Comparison of ENCODE assay signal across 9 mouse cellular contexts in the genomic region with DNA sequence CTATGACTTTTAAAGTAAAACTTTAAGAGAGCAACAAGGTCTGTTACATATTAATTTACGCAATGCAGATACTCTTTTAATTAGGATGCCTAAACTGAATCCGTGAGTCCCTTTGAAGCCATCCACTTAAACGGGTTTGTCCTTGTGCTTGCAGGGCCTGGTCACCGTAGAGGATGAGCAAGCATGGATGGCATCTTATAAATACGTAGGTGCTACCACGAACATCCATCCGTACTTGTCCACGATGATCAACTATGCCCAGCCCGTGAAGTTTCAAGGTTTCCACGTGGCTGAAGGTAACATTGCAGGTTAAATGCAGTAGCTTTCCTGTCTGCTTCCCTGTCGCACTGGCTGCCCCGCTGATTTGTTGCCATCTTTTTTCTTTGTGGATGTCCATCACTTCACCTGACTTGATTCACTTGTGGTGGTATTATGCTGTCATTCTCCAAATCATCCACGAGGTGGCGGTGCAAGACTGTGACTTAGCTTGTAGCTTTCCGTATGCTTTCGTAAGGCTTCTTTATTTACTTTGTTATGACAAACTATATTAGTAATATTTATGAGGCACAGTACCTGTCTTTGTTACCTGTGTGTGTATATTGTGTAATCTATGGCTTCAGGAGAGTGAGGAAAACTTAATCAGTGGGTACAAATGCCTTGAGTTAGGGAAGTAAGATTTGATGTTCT.
DNase-seq lines count a peak whose midpoint lies in the region; TF ChIP-seq lines count a peak whose summit lies in the region.
"Had no signal": no experiment of that assay in that cellular context is flagged by ENCODE, and none has a peak within 500 bp of the region (broad histone marks: within the 10 kb centered on the region; RNA-seq: fewer than 3 reads in every experiment).

No protein-coding gene starts in this region.

- no peak overlapping the region; the same call in 1 of the 2 replicates for H3K4me3 ChIP-seq in gastrocnemius, adult 2 months
- H3K4me3 ChIP-seq: heart, embryonic 13.5 days had no signal

- peak; percentile 37 for DNase-seq in gastrocnemius, adult 2 months
- no peak for DNase-seq in gastrocnemius, postnatal 36 days
- peak; percentile 27 for DNase-seq in urinary bladder, postnatal 25 days (ENCODE audit: low spot score)
- no peak for DNase-seq in urinary bladder, adult 2 months (ENCODE audit: low spot score)
- DNase-seq in embryo, embryonic 9.5 days (ENCODE audit: extremely low spot score): peak; percentile 31
- peak; percentile 65 for DNase-seq in kidney, postnatal 10 days
- peak; percentile 31 for DNase-seq in lung, postnatal 25 days (ENCODE audit: low spot score)
- peak; percentile 71 to 78 for DNase-seq in right cerebral cortex, adult 2 months (ENCODE audit: low spot score in 2 of 2)

- no peak overlapping the region for H3K27ac ChIP-seq in gastrocnemius, adult 2 months
- H3K27ac ChIP-seq: heart, embryonic 13.5 days had no signal

- TF ChIP-seq CTCF in gastrocnemius, adult 2 months (IDR thresholded peaks at IDR 0.05): peak; percentile 81

- intact Hi-C loops in gastrocnemius, adult 2 months (cut with DNase I): loop anchor here (2.0 kb wide), 1 partner anchor 172 kb away; no protein-coding TSS in a partner anchor
- intact Hi-C loops in gastrocnemius, postnatal 36 days (cut with DNase I): loop anchor here (2.0 kb wide), 1 partner anchor 172 kb away; no protein-coding TSS in a partner anchor

Comparison
In these comparisons a context has a peak if more than half of its experiments do, and no peak if none do; other contexts are left out.
1. DNase-seq: peak in gastrocnemius, adult 2 months (single experiment), urinary bladder, postnatal 25 days (single experiment), embryo, embryonic 9.5 days (single experiment), kidney, postnatal 10 days (single experiment), lung, postnatal 25 days (single experiment) and right cerebral cortex, adult 2 months (2 of 2); none in gastrocnemius, postnatal 36 days (0 of 2) and urinary bladder, adult 2 months (single experiment).